17 mouse cellular contexts compared by ENCODE assay signal in the genomic region with DNA sequence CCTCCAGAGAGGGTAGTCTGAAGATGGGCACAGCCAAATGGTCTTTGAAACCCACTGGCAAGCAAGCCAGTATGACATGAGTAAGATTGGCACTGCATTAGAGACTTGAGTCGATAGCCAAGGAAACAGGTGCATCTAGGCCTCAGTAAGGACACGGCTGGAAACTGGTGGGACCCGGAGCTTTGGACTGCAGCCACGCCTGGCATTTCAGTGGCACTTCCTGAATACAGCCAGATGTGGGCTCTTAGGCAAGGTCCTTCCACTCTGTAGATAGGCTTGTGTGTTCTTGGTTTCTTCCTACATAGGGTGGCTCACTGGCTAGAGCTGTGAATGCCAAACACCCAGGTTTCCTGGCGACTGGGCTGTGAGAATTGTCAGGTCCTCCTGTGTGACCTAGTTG. TPM values are rescaled to one million over a fixed set of nuclear protein-coding genes. Genes with fewer than 3 reads are reported as not detected.
DNase-seq lines count a peak whose midpoint lies in the region; ATAC-seq and TF ChIP-seq lines count a peak whose summit lies in the region.
"Had no signal": no experiment of that assay in that cellular context is flagged by ENCODE, and none has a peak within 500 bp of the region (broad histone marks: within the 10 kb centered on the region; RNA-seq: fewer than 3 reads in every experiment).

No protein-coding gene starts in this region.

- no peaks in the 10 kb centered on the region for H3K36me3 ChIP-seq in liver, adult 2 months (ENCODE audit: control insufficient read depth, insufficient read depth, low read length)
- peaks cover 13% of the 10 kb centered on the region; the same call in 1 of the 2 replicates for H3K36me3 ChIP-seq in liver, embryonic 12.5 days
- peaks cover 3% of the 10 kb centered on the region; the same call in 1 of the 2 replicates for H3K36me3 ChIP-seq in stomach, postnatal 0 days (ENCODE audit: control insufficient read depth, insufficient read depth, low read length)

- H3K27me3 ChIP-seq in liver, adult 2 months (ENCODE audit: control insufficient read depth, insufficient read depth, low read length), result no peaks in the 10 kb centered on the region
- H3K27me3 ChIP-seq in liver, embryonic 12.5 days (replicated peaks), result no peaks in the 10 kb centered on the region
- no peaks in the 10 kb centered on the region for H3K27me3 ChIP-seq in stomach, postnatal 0 days (ENCODE audit: control insufficient read depth, insufficient read depth, low read length)
- H3K27me3 ChIP-seq: forebrain, embryonic 12.5 days; heart, embryonic 12.5 days; hindbrain, embryonic 13.5 days had no signal

- TF ChIP-seq CTCF in liver, adult 2 months (IDR thresholded peaks at IDR 0.05; ENCODE audit: low read depth, low read length), result no peak
- TF ChIP-seq CTCF in stomach, postnatal 0 days (IDR thresholded peaks at IDR 0.05; ENCODE audit: low read depth), result no peak

- WGBS in liver, adult 2 months, result 85% methylated on average over 5 of the region's 5 CpGs
- WGBS in liver, embryonic 12.5 days (ENCODE audit: insufficient replicate concordance), result 78% methylated on average over 5 of the region's 5 CpGs
- 65% methylated on average over 5 of the region's 5 CpGs for WGBS in stomach, postnatal 0 days

- H3K9ac ChIP-seq in liver, adult 2 months (ENCODE audit: low read depth, low read length), result no peak overlapping the region
- H3K9ac ChIP-seq in liver, embryonic 12.5 days, result no peak overlapping the region
- H3K9ac ChIP-seq in stomach, postnatal 0 days (ENCODE audit: low read length), result no peak overlapping the region
- H3K9ac ChIP-seq: forebrain, embryonic 12.5 days; heart, embryonic 12.5 days; hindbrain, embryonic 13.5 days had no signal

- peaks cover 25% of the 10 kb centered on the region for H3K4me1 ChIP-seq in liver, adult 2 months (ENCODE audit: control insufficient read depth, insufficient read depth, low read length)
- H3K4me1 ChIP-seq in liver, embryonic 12.5 days, result peaks cover 36% of the 10 kb centered on the region
- peaks cover 1% of the 10 kb centered on the region; the same call in 1 of the 2 replicates for H3K4me1 ChIP-seq in stomach, postnatal 0 days (replicated peaks; ENCODE audit: control insufficient read depth, insufficient read depth)
- H3K4me1 ChIP-seq: heart, embryonic 12.5 days; hindbrain, embryonic 13.5 days had no signal

- no peak overlapping the region for H3K4me3 ChIP-seq in liver, adult 2 months (ENCODE audit: insufficient read depth, low read depth, low read length)
- H3K4me3 ChIP-seq in liver, embryonic 12.5 days, result no peak overlapping the region
- no peak overlapping the region for H3K4me3 ChIP-seq in stomach, postnatal 0 days (ENCODE audit: low read depth, low read length)
- H3K4me3 ChIP-seq: forebrain, embryonic 12.5 days; heart, embryonic 12.5 days; hindbrain, embryonic 13.5 days had no signal

- TF ChIP-seq EP300 in stomach, postnatal 0 days (optimal IDR thresholded peaks at IDR 0.05), result no peak

- DNase-seq in liver, adult 2 months (ENCODE audit: extremely low read depth, low read depth, low spot score), result no peak
- peak; percentile 35 for DNase-seq in 416B (ENCODE audit: low read depth)
- DNase-seq in stomach, postnatal 0 days (ENCODE audit: low spot score), result peak; percentile 51
- DNase-seq in left cerebral cortex, postnatal 10 days (ENCODE audit: extremely low spot score in 1 of 2, low spot score in 2 of 2), result no peak
- DNase-seq: adrenal gland, adult 8-10 months; adrenal gland, postnatal 36 days; B cell, adult 2 months; cerebellum, adult 2 months; gastrocnemius, postnatal 14 days had no signal

- intact Hi-C loops in left cerebral cortex, postnatal 10 days (cut with DNase I), result no loop called here

- H3K79me2 ChIP-seq in liver, adult 2 months (ENCODE audit: control insufficient read depth, insufficient read depth, low read length), result no peaks in the 10 kb centered on the region

- H3K9me3 ChIP-seq in liver, embryonic 12.5 days (replicated peaks), result no peaks in the 10 kb centered on the region
- H3K9me3 ChIP-seq in stomach, postnatal 0 days (ENCODE audit: control insufficient read depth, low read length), result no peaks in the 10 kb centered on the region
- H3K9me3 ChIP-seq: forebrain, embryonic 12.5 days; G1E; hindbrain, embryonic 13.5 days had no signal

- ATAC-seq in liver, embryonic 12.5 days, result no peak
- ATAC-seq in granulocyte monocyte progenitor cell, adult 5-6 weeks (replicated peaks; ENCODE audit: poor library complexity, severe bottlenecking), result peak; percentile 40; the same call in 1 of the 2 replicates
- ATAC-seq in stomach, postnatal 0 days (ENCODE audit: low FRiP score, low TSS enrichment), result peak; percentile 39
- ATAC-seq: CD4-positive, CD25-positive, alpha-beta regulatory T cell, adult 4 months; forebrain, embryonic 16.5 days had no signal

- H3K27ac ChIP-seq in liver, adult 2 months (replicated peaks; ENCODE audit: insufficient read depth, low read depth, low read length), result peak overlapping the region; percentile 69
- H3K27ac ChIP-seq in liver, embryonic 12.5 days, result no peak overlapping the region
- H3K27ac ChIP-seq in stomach, postnatal 0 days (replicated peaks), result peak overlapping the region; percentile 74
- H3K27ac ChIP-seq: forebrain, embryonic 12.5 days; hindbrain, embryonic 13.5 days had no signal

- TF ChIP-seq POLR2A in liver, adult 2 months (IDR thresholded peaks at IDR 0.05; ENCODE audit: extremely low read depth, insufficient read depth, low read length), result no peak

- H3K4me2 ChIP-seq in liver, embryonic 12.5 days, result no peak overlapping the region
- no peak overlapping the region for H3K4me2 ChIP-seq in stomach, postnatal 0 days (replicated peaks; ENCODE audit: low read depth)
- H3K4me2 ChIP-seq: forebrain, embryonic 12.5 days; heart, embryonic 12.5 days; hindbrain, embryonic 13.5 days had no signal

RNA-seq across cellular contexts. Expression of a gene that starts 12.9 kb away (rescaled TPM):
- 8.5 and 9.7 TPM in 2 replicates for total RNA-seq in liver, adult 2 months (2014; rRNA removed)
- 17.0 and 20.9 TPM in 2 replicates for polyA plus RNA-seq in liver, adult 2 months (2012; rRNA removed)
- 15.8 and 17.3 TPM in 2 replicates for polyA plus RNA-seq in liver, embryonic 12.5 days (2016; fragmentation: Nextera tagmentation; extraction: Ambion mirVana)
- total RNA-seq in granulocyte monocyte progenitor cell, adult 5-6 weeks (2014; fragmentation: Nextera tagmentation), result 14.1 and 19.1 TPM in 2 replicates
- 4.3 and 8.2 TPM in 2 replicates for total RNA-seq in granulocyte monocyte progenitor cell, adult 5-6 weeks (2017)
- 37.8 and 44.8 TPM in 2 replicates for polyA plus RNA-seq in stomach, postnatal 0 days (2015; fragmentation: Nextera tagmentation; extraction: Ambion mirVana)
- total RNA-seq in left cerebral cortex, postnatal 10 days (2021), result 10 to 100 TPM; 77.6 to 82.7 TPM

RNA-seq across cellular contexts. Expression of a gene that starts 24.5 kb away (rescaled TPM):
- total RNA-seq in liver, adult 2 months (2014; rRNA removed), result 284 and 345 TPM in 2 replicates
- polyA plus RNA-seq in liver, adult 2 months (2012; rRNA removed), result 211 and 254 TPM in 2 replicates
- polyA plus RNA-seq in liver, embryonic 12.5 days (2016; fragmentation: Nextera tagmentation; extraction: Ambion mirVana), result 34.7 and 36.6 TPM in 2 replicates
- 26.7 and 34.3 TPM in 2 replicates for total RNA-seq in granulocyte monocyte progenitor cell, adult 5-6 weeks (2014; fragmentation: Nextera tagmentation)
- 20.6 and 28.7 TPM in 2 replicates for total RNA-seq in granulocyte monocyte progenitor cell, adult 5-6 weeks (2017)
- 174 and 177 TPM in 2 replicates for polyA plus RNA-seq in stomach, postnatal 0 days (2015; fragmentation: Nextera tagmentation; extraction: Ambion mirVana)
- total RNA-seq in left cerebral cortex, postnatal 10 days (2021), result 10 to 100 TPM; 68.2 to 70.0 TPM

Comparison
In these comparisons a context has a peak if more than half of its experiments do, and no peak if none do; other contexts are left out.
1. DNase-seq: peak in 416B (single experiment) and stomach, postnatal 0 days (single experiment); none in liver, adult 2 months (single experiment) and left cerebral cortex, postnatal 10 days (0 of 2).